In genomic region chr5:116019371-116019770, GRCm38 (mm10) we compare ENCODE assay signal across 10 mouse cellular contexts. TPM values are rescaled to one million over a fixed set of nuclear protein-coding genes. Genes with fewer than 3 reads are reported as not detected.
DNase-seq lines count a peak whose midpoint lies in the region; ATAC-seq and TF ChIP-seq lines count a peak whose summit lies in the region.
"Had no signal": no experiment of that assay in that cellular context is flagged by ENCODE, and none has a peak within 500 bp of the region (broad histone marks: within the 10 kb centered on the region; RNA-seq: fewer than 3 reads in every experiment).

No protein-coding gene starts in this region.

- 19% methylated on average over 11 of the region's 11 CpGs for WGBS in heart, embryonic 13.5 days
- 16% methylated on average over 11 of the region's 11 CpGs for WGBS in kidney, adult 2 months
- WGBS in liver, embryonic 15.5 days (ENCODE audit: insufficient replicate concordance): 73% methylated on average over 11 of the region's 11 CpGs
- 89% methylated on average over 11 of the region's 11 CpGs for WGBS in midbrain, embryonic 14.5 days

- H3K27ac ChIP-seq in heart, embryonic 13.5 days (replicated peaks): peak overlapping the region; percentile 84
- peak overlapping the region; percentile 59 for H3K27ac ChIP-seq in kidney, adult 2 months (ENCODE audit: insufficient read depth, low read depth, low read length)
- H3K27ac ChIP-seq in liver, embryonic 15.5 days (replicated peaks): peak overlapping the region; percentile 98
- H3K27ac ChIP-seq in midbrain, embryonic 14.5 days (replicated peaks; ENCODE audit: low read depth, low read length): no peak overlapping the region
- no peak overlapping the region for H3K27ac ChIP-seq in layer of hippocampus, adult 2 months

- peaks cover 49% of the 10 kb centered on the region for H3K4me1 ChIP-seq in heart, embryonic 13.5 days
- peaks cover 20% of the 10 kb centered on the region for H3K4me1 ChIP-seq in kidney, adult 2 months (ENCODE audit: control insufficient read depth, insufficient read depth, low read length)
- peaks cover 60% of the 10 kb centered on the region for H3K4me1 ChIP-seq in liver, embryonic 15.5 days (replicated peaks)
- peaks cover 10% of the 10 kb centered on the region; the same call in 1 of the 2 replicates for H3K4me1 ChIP-seq in midbrain, embryonic 14.5 days (ENCODE audit: control insufficient read depth, insufficient read depth, low read length)

- H3K36me3 ChIP-seq in heart, embryonic 13.5 days: peaks cover 82% of the 10 kb centered on the region
- peaks cover 9% of the 10 kb centered on the region for H3K36me3 ChIP-seq in kidney, adult 2 months (ENCODE audit: control insufficient read depth, insufficient read depth, low read length)
- H3K36me3 ChIP-seq in liver, embryonic 15.5 days (replicated peaks): peaks cover 81% of the 10 kb centered on the region
- H3K36me3 ChIP-seq in midbrain, embryonic 14.5 days (ENCODE audit: control insufficient read depth, insufficient read depth, low read length): peaks cover 76% of the 10 kb centered on the region

- no peak for TF ChIP-seq POLR2A in kidney, adult 2 months (IDR thresholded peaks at IDR 0.05; ENCODE audit: low read depth, low read length)

- H3K4me3 ChIP-seq in heart, embryonic 13.5 days: peak overlapping the region; percentile 27
- H3K4me3 ChIP-seq in kidney, adult 2 months (ENCODE audit: insufficient read depth, low read depth, low read length): no peak overlapping the region
- H3K4me3 ChIP-seq in liver, embryonic 15.5 days (replicated peaks): no peak overlapping the region
- no peak overlapping the region for H3K4me3 ChIP-seq in midbrain, embryonic 14.5 days (replicated peaks; ENCODE audit: low read depth, low read length)
- H3K4me3 ChIP-seq in layer of hippocampus, adult 2 months: no peak overlapping the region

- TF ChIP-seq CTCF in kidney, adult 2 months (conservative IDR thresholded peaks at IDR 0.05; ENCODE audit: insufficient read depth, insufficient read length, low read depth, low read length): no peak
- TF ChIP-seq CTCF in layer of hippocampus, adult 2 months (conservative IDR thresholded peaks at IDR 0.05): no peak

- no peaks in the 10 kb centered on the region for H3K27me3 ChIP-seq in heart, embryonic 13.5 days (replicated peaks)
- H3K27me3 ChIP-seq in kidney, adult 2 months (replicated peaks; ENCODE audit: control insufficient read depth, insufficient read depth, low read length): no peaks in the 10 kb centered on the region
- H3K27me3 ChIP-seq in liver, embryonic 15.5 days: no peaks in the 10 kb centered on the region
- H3K27me3 ChIP-seq in midbrain, embryonic 14.5 days (ENCODE audit: control insufficient read depth, insufficient read depth, low read length): no peaks in the 10 kb centered on the region

- ATAC-seq in heart, embryonic 13.5 days (ENCODE audit: extremely low read depth, insufficient number of reproducible peaks, low FRiP score, low TSS enrichment): no peak
- no peak for ATAC-seq in liver, embryonic 15.5 days (ENCODE audit: insufficient read depth)
- ATAC-seq in midbrain, embryonic 14.5 days (ENCODE audit: low FRiP score, low TSS enrichment): no peak
- ATAC-seq: midbrain, embryonic 16.5 days had no signal

- no peaks in the 10 kb centered on the region for H3K9me3 ChIP-seq in heart, embryonic 13.5 days
- no peaks in the 10 kb centered on the region for H3K9me3 ChIP-seq in liver, embryonic 15.5 days (replicated peaks)
- H3K9me3 ChIP-seq in midbrain, embryonic 14.5 days (ENCODE audit: control insufficient read depth, low read length): no peaks in the 10 kb centered on the region

- H3K4me2 ChIP-seq in heart, embryonic 13.5 days: peak overlapping the region; percentile 96
- peak overlapping the region; percentile 16; the same call in 1 of the 2 replicates for H3K4me2 ChIP-seq in liver, embryonic 15.5 days
- no peak overlapping the region for H3K4me2 ChIP-seq in midbrain, embryonic 14.5 days (ENCODE audit: low read length)

- DNase-seq in adrenal gland, postnatal 10 days: peak; percentile 66
- no peak for DNase-seq in adrenal gland, adult 18-20 months (ENCODE audit: low spot score in 2 of 2)
- DNase-seq in kidney, adult 2 months: peak; percentile 85
- no peak for DNase-seq in midbrain, embryonic 14.5 days
- DNase-seq in frontal cortex, postnatal 10 days (ENCODE audit: low spot score in 2 of 2): no peak
- DNase-seq in layer of hippocampus, adult 2 months (ENCODE audit: low spot score in 2 of 2): no peak
- DNase-seq: cerebellum, postnatal 25 days had no signal

- peak overlapping the region; percentile 45 for H3K9ac ChIP-seq in heart, embryonic 13.5 days
- H3K9ac ChIP-seq in liver, embryonic 15.5 days: 0 out of 2 replicates have a peak overlapping the region, but pooled peaks have one; percentile 7
- no peak overlapping the region for H3K9ac ChIP-seq in midbrain, embryonic 14.5 days (replicated peaks; ENCODE audit: low read length)

RNA-seq across cellular contexts. Expression of gene Prkab1, which starts 4.9 kb away (rescaled TPM):
- total RNA-seq in adrenal gland, postnatal 10 days (2021): 10 to 100 TPM; 57.5 to 58.1 TPM
- total RNA-seq in adrenal gland, adult 18-20 months (2021): 10 to 100 TPM; 48.3 to 85.0 TPM
- 43.1 and 43.9 TPM in 2 replicates for polyA plus RNA-seq in heart, embryonic 13.5 days (2015; fragmentation: Nextera tagmentation; extraction: Ambion mirVana)
- polyA plus RNA-seq in kidney, adult 2 months (2012; rRNA removed): 89.2 and 97.9 TPM in 2 replicates
- 89.4 and 101 TPM in 2 replicates for polyA plus RNA-seq in liver, embryonic 15.5 days (2015; fragmentation: Nextera tagmentation; extraction: Ambion mirVana)
- polyA plus RNA-seq in midbrain, embryonic 14.5 days (2014; fragmentation: Nextera tagmentation; extraction: Ambion mirVana): 46.7 and 49.1 TPM in 2 replicates
- total RNA-seq in layer of hippocampus, adult 2 months (2021): 10 to 100 TPM; 19.4 to 19.7 TPM

Comparison
In these comparisons a context has a peak if more than half of its experiments do, and no peak if none do; other contexts are left out.
1. DNase-seq: peak in adrenal gland, postnatal 10 days (single experiment) and kidney, adult 2 months (single experiment); none in adrenal gland, adult 18-20 months (0 of 2), midbrain, embryonic 14.5 days (single experiment), frontal cortex, postnatal 10 days (0 of 2) and layer of hippocampus, adult 2 months (0 of 2).
2. H3K27ac ChIP-seq: peak in heart, embryonic 13.5 days (single experiment), kidney, adult 2 months (single experiment) and liver, embryonic 15.5 days (single experiment); none in midbrain, embryonic 14.5 days (single experiment) and layer of hippocampus, adult 2 months (single experiment).